In the genomic region with DNA sequence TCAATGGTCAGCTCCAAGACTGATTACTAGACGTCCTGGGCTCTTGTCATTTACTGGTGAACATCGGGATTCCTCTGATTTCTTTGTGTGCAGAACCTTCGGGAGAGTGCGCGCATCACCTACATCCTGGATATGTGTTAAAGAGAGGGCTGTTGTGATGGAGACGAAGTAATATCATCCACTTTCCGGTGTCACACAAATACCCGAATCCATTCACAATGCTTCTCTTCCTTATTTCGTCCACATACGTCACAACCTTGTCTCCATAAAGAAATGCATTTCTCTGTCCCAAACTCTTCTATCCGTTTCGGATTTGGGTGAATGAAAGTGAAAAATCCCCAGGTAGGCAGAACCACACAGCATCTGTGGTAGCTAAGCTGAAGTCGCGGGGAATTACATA, we compare ENCODE assay signal across 26 mouse cellular contexts. TPM values are rescaled to one million over a fixed set of nuclear protein-coding genes. Genes with fewer than 3 reads are reported as not detected.
DNase-seq lines count a peak whose midpoint lies in the region; ATAC-seq and TF ChIP-seq lines count a peak whose summit lies in the region.
"Had no signal": no experiment of that assay in that cellular context is flagged by ENCODE, and none has a peak within 500 bp of the region (broad histone marks: within the 10 kb centered on the region; RNA-seq: fewer than 3 reads in every experiment).

No protein-coding gene starts in this region.

- 4% methylated on average over 14 of the region's 14 CpGs for WGBS in heart, embryonic 15.5 days
- 3% methylated on average over 14 of the region's 14 CpGs for WGBS in midbrain, embryonic 14.5 days
- WGBS in midbrain, embryonic 13.5 days = 1% methylated on average over 14 of the region's 14 CpGs
- 1% methylated on average over 14 of the region's 14 CpGs for WGBS in embryonic facial prominence, embryonic 13.5 days
- WGBS in forebrain, postnatal 0 days = 2% methylated on average over 14 of the region's 14 CpGs
- 5% methylated on average over 14 of the region's 14 CpGs for WGBS in liver, postnatal 0 days (ENCODE audit: insufficient replicate concordance)

- no peaks in the 10 kb centered on the region for H3K36me3 ChIP-seq in heart, embryonic 15.5 days
- no peaks in the 10 kb centered on the region for H3K36me3 ChIP-seq in midbrain, embryonic 14.5 days (ENCODE audit: control insufficient read depth, insufficient read depth, low read length)
- no peaks in the 10 kb centered on the region for H3K36me3 ChIP-seq in midbrain, embryonic 13.5 days
- H3K36me3 ChIP-seq in embryonic facial prominence, embryonic 13.5 days = no peaks in the 10 kb centered on the region
- H3K36me3 ChIP-seq in forebrain, postnatal 0 days (ENCODE audit: insufficient read depth) = no peaks in the 10 kb centered on the region; the same call in 1 of the 2 replicates
- no peaks in the 10 kb centered on the region for H3K36me3 ChIP-seq in liver, postnatal 0 days (replicated peaks; ENCODE audit: insufficient read depth, low read length)
- H3K36me3 ChIP-seq: forebrain, embryonic 12.5 days; hindbrain, embryonic 12.5 days; midbrain, embryonic 12.5 days had no signal

- H3K4me3 ChIP-seq in heart, embryonic 15.5 days = no peak overlapping the region
- no peak overlapping the region for H3K4me3 ChIP-seq in midbrain, embryonic 14.5 days (replicated peaks; ENCODE audit: low read depth, low read length)
- H3K4me3 ChIP-seq in midbrain, embryonic 13.5 days (replicated peaks) = no peak overlapping the region
- H3K4me3 ChIP-seq in embryonic facial prominence, embryonic 13.5 days = peak overlapping the region; percentile 49
- H3K4me3 ChIP-seq in forebrain, postnatal 0 days (ENCODE audit: low read depth, low read length) = no peak overlapping the region
- no peak overlapping the region for H3K4me3 ChIP-seq in liver, postnatal 0 days (ENCODE audit: low read depth, low read length)
- H3K4me3 ChIP-seq: erythroblast, embryonic 14.5 days; forebrain, embryonic 12.5 days had no signal

- ATAC-seq in heart, embryonic 15.5 days (replicated peaks; ENCODE audit: insufficient number of reproducible peaks, insufficient read depth, low FRiP score, low read depth) = no peak
- no peak for ATAC-seq in midbrain, embryonic 14.5 days (ENCODE audit: low FRiP score, low TSS enrichment)
- ATAC-seq in midbrain, embryonic 13.5 days = no peak
- no peak for ATAC-seq in embryonic facial prominence, embryonic 13.5 days (ENCODE audit: insufficient number of reproducible peaks, insufficient read depth, low FRiP score, low TSS enrichment, low read depth)
- no peak for ATAC-seq in forebrain, postnatal 0 days
- no peak for ATAC-seq in liver, postnatal 0 days
- ATAC-seq: inflammation-experienced regulatory T-cells, adult 6 months had no signal

- no peak overlapping the region for H3K27ac ChIP-seq in heart, embryonic 15.5 days
- no peak overlapping the region for H3K27ac ChIP-seq in midbrain, embryonic 14.5 days (replicated peaks; ENCODE audit: low read depth, low read length)
- H3K27ac ChIP-seq in midbrain, embryonic 13.5 days = no peak overlapping the region
- peak overlapping the region; percentile 85; the same call in 1 of the 2 replicates for H3K27ac ChIP-seq in embryonic facial prominence, embryonic 13.5 days
- no peak overlapping the region for H3K27ac ChIP-seq in forebrain, postnatal 0 days (ENCODE audit: low read depth, low read length)
- H3K27ac ChIP-seq in liver, postnatal 0 days (ENCODE audit: low read depth) = no peak overlapping the region
- H3K27ac ChIP-seq: forebrain, embryonic 12.5 days; gastrocnemius, adult 2 months; hindbrain, embryonic 12.5 days; midbrain, embryonic 12.5 days had no signal

- peak overlapping the region; percentile 80; the same call in 1 of the 2 replicates for H3K4me2 ChIP-seq in heart, embryonic 15.5 days
- no peak overlapping the region for H3K4me2 ChIP-seq in midbrain, embryonic 14.5 days (ENCODE audit: low read length)
- H3K4me2 ChIP-seq in midbrain, embryonic 13.5 days (replicated peaks) = no peak overlapping the region
- H3K4me2 ChIP-seq in embryonic facial prominence, embryonic 13.5 days = peak overlapping the region; percentile 63
- no peak overlapping the region for H3K4me2 ChIP-seq in forebrain, postnatal 0 days (ENCODE audit: low read depth)
- no peak overlapping the region for H3K4me2 ChIP-seq in liver, postnatal 0 days (ENCODE audit: low read depth, low read length)

- no peaks in the 10 kb centered on the region for H3K9me3 ChIP-seq in heart, embryonic 15.5 days (replicated peaks)
- no peaks in the 10 kb centered on the region for H3K9me3 ChIP-seq in midbrain, embryonic 14.5 days (ENCODE audit: control insufficient read depth, low read length)
- H3K9me3 ChIP-seq in midbrain, embryonic 13.5 days = no peaks in the 10 kb centered on the region
- no peaks in the 10 kb centered on the region for H3K9me3 ChIP-seq in embryonic facial prominence, embryonic 13.5 days
- H3K9me3 ChIP-seq in forebrain, postnatal 0 days (ENCODE audit: low read length) = no peaks in the 10 kb centered on the region
- no peaks in the 10 kb centered on the region for H3K9me3 ChIP-seq in liver, postnatal 0 days (ENCODE audit: low read length)
- H3K9me3 ChIP-seq: forebrain, embryonic 12.5 days; hindbrain, embryonic 12.5 days; midbrain, embryonic 12.5 days had no signal

- no peak for TF ChIP-seq EP300 in liver, postnatal 0 days (IDR thresholded peaks at IDR 0.05; ENCODE audit: low read depth)

- no peak overlapping the region for H3K9ac ChIP-seq in heart, embryonic 15.5 days
- H3K9ac ChIP-seq in midbrain, embryonic 14.5 days (replicated peaks; ENCODE audit: low read length) = no peak overlapping the region
- H3K9ac ChIP-seq in midbrain, embryonic 13.5 days (replicated peaks) = no peak overlapping the region
- H3K9ac ChIP-seq in embryonic facial prominence, embryonic 13.5 days = peak overlapping the region; percentile 76
- no peak overlapping the region for H3K9ac ChIP-seq in forebrain, postnatal 0 days
- no peak overlapping the region for H3K9ac ChIP-seq in liver, postnatal 0 days (replicated peaks)
- H3K9ac ChIP-seq: forebrain, embryonic 12.5 days; hindbrain, embryonic 12.5 days; midbrain, embryonic 12.5 days had no signal

- no peak for DNase-seq in heart, adult 9 months (ENCODE audit: low spot score in 2 of 2)
- peak; percentile 28 for DNase-seq in midbrain, embryonic 14.5 days
- no peak for DNase-seq in forebrain, postnatal 0 days
- DNase-seq in liver, postnatal 0 days = no peak
- DNase-seq: cerebellum, adult 11-12 months; embryo, embryonic 11 days; gastrocnemius, adult 2 months; kidney, adult 18-20 months; kidney, postnatal 4 days; lung, adult 18-20 months; lung, postnatal 14 days; thymus, adult 18-20 months; thymus, postnatal 36 days had no signal

- H3K4me1 ChIP-seq in heart, embryonic 15.5 days (replicated peaks) = peaks cover 53% of the 10 kb centered on the region
- H3K4me1 ChIP-seq in midbrain, embryonic 14.5 days (ENCODE audit: control insufficient read depth, insufficient read depth, low read length) = 0 out of 2 replicates have a peak, but pooled peaks cover 7% of the 10 kb centered on the region
- H3K4me1 ChIP-seq in midbrain, embryonic 13.5 days (replicated peaks) = peaks cover 25% of the 10 kb centered on the region
- peaks cover 44% of the 10 kb centered on the region for H3K4me1 ChIP-seq in embryonic facial prominence, embryonic 13.5 days
- peaks cover 7% of the 10 kb centered on the region; the same call in 1 of the 2 replicates for H3K4me1 ChIP-seq in forebrain, postnatal 0 days (ENCODE audit: insufficient read depth)
- H3K4me1 ChIP-seq in liver, postnatal 0 days (ENCODE audit: insufficient read depth) = peaks cover 25% of the 10 kb centered on the region

- peaks cover 98% of the 10 kb centered on the region for H3K27me3 ChIP-seq in heart, embryonic 15.5 days
- peaks cover 97% of the 10 kb centered on the region for H3K27me3 ChIP-seq in midbrain, embryonic 14.5 days (ENCODE audit: control insufficient read depth, insufficient read depth, low read length)
- peaks cover 98% of the 10 kb centered on the region for H3K27me3 ChIP-seq in midbrain, embryonic 13.5 days
- H3K27me3 ChIP-seq in embryonic facial prominence, embryonic 13.5 days = peaks cover 97% of the 10 kb centered on the region
- H3K27me3 ChIP-seq in forebrain, postnatal 0 days (ENCODE audit: insufficient read depth, low read length) = peaks cover 94% of the 10 kb centered on the region
- H3K27me3 ChIP-seq in liver, postnatal 0 days (ENCODE audit: insufficient read depth, low read length) = peaks cover 98% of the 10 kb centered on the region

- TF ChIP-seq CTCF in forebrain, postnatal 0 days (IDR thresholded peaks at IDR 0.05; ENCODE audit: low read depth) = no peak
- no peak for TF ChIP-seq CTCF in liver, postnatal 0 days (IDR thresholded peaks at IDR 0.05; ENCODE audit: low read depth)

RNA-seq across cellular contexts. Expression of gene Pax9, which starts 2.8 kb away (rescaled TPM):
- polyA plus RNA-seq in heart, embryonic 15.5 days (2015; fragmentation: Nextera tagmentation; extraction: Ambion mirVana) = 0.26 and 2.4 TPM in 2 replicates
- not detected in 2 replicates for polyA plus RNA-seq in midbrain, embryonic 14.5 days (2014; fragmentation: Nextera tagmentation; extraction: Ambion mirVana)
- polyA plus RNA-seq in midbrain, embryonic 13.5 days (2015; fragmentation: Nextera tagmentation; extraction: Ambion mirVana) = not detected in 2 replicates
- 13.5 and 17.7 TPM in 2 replicates for polyA plus RNA-seq in embryonic facial prominence, embryonic 13.5 days (2015; fragmentation: Nextera tagmentation; extraction: Ambion mirVana)
- total RNA-seq in forebrain, postnatal 0 days (2014; rRNA removed) = 0.38 TPM in 1 of 2 replicates, not detected in the other
- polyA plus RNA-seq in forebrain, postnatal 0 days (2015; fragmentation: Nextera tagmentation; extraction: Ambion mirVana) = not detected in 2 replicates
- 0.11 and 0.13 TPM in 2 replicates for polyA plus RNA-seq in liver, postnatal 0 days (2015; fragmentation: Nextera tagmentation; extraction: Ambion mirVana)
- total RNA-seq: left cerebral cortex, adult 18-20 months; left cerebral cortex, postnatal 25 days; megakaryocyte progenitor cell, adult 5-6 weeks had no signal
- polyA plus RNA-seq: erythroblast, embryonic 14.5 days; neural tube, embryonic 14.5 days; small intestine, adult 2 months had no signal

Comparison
In these comparisons a context has a peak if more than half of its experiments do, and no peak if none do; other contexts are left out.
1. H3K4me2 ChIP-seq: peak in heart, embryonic 15.5 days (single experiment) and embryonic facial prominence, embryonic 13.5 days (single experiment); none in midbrain, embryonic 14.5 days (single experiment), midbrain, embryonic 13.5 days (single experiment), forebrain, postnatal 0 days (single experiment) and liver, postnatal 0 days (single experiment).